Mouse (Mus musculus) kidney, embryonic 16.5 days (tissue): ENCODE results near the gene Tacc2. TPM values are rescaled to one million over a fixed set of nuclear protein-coding genes. Genes with fewer than 3 reads are reported as not detected.
A peak's percentile ranks its signal among the peaks of the same experiment; 100 is the strongest.

Source experiments
- ATAC-seq: fragments of 200-750 bp; cut with Nextera tagmentation; 2 replicates; pipeline ENCODE4 v1.8.0; 2017; ENCODE audit warnings: moderate TSS enrichment; ENCODE audit not compliant: low FRiP score, low TSS enrichment
- H3K27ac ChIP-seq: fragments of 300-500 bp; sonication (generic); 2 replicates; pipeline ENCODE4 v1.5.1; 2014; ENCODE audit warnings: low read length
- H3K27me3 ChIP-seq: fragments of 300-500 bp; sonication (generic); 2 replicates; pipeline ENCODE4 v1.6.1; 2014; ENCODE audit warnings: low read length, control low read depth, mixed read lengths; ENCODE audit not compliant: insufficient read depth
- H3K36me3 ChIP-seq: fragments of 300-500 bp; sonication (generic); 2 replicates; pipeline ENCODE4 v1.6.1; 2014; ENCODE audit warnings: low read length, control low read depth, mixed read lengths; ENCODE audit not compliant: insufficient read depth
- H3K4me1 ChIP-seq: fragments of 300-500 bp; sonication (generic); 2 replicates; pipeline ENCODE4 v1.6.1; 2014; ENCODE audit warnings: low read length, control low read depth, mixed read lengths; ENCODE audit not compliant: insufficient read depth
- H3K4me2 ChIP-seq: fragments of 300-500 bp; sonication (generic); replicated peaks from 2 replicates; pipeline ENCODE4 v1.6.1; 2014; ENCODE audit warnings: low read depth, low read length
- H3K4me3 ChIP-seq: fragments of 300-500 bp; sonication (generic); 2 replicates; pipeline ENCODE4 v1.5.1; 2014; ENCODE audit warnings: mild to moderate bottlenecking, low read length
- H3K9ac ChIP-seq: fragments of 300-500 bp; sonication (generic); replicated peaks from 2 replicates; pipeline ENCODE4 v1.6.1; 2014; ENCODE audit warnings: low read length
- H3K9me3 ChIP-seq: fragments of 300-500 bp; sonication (generic); 2 replicates; pipeline ENCODE4 v1.6.1; 2016; ENCODE audit warnings: low read length, control low read depth
- WGBS: fragments of 180-500 bp; shearing (Covaris S2); extraction: QIAGEN DNeasy Blood & Tissue Kit; methylation state at CpG from one replicate; pipeline ENCODE4 v1.1.7; 2014; 5-methylcytosine and 5-hydroxymethylcytosine counted together
- polyA plus RNA-seq: library from polyadenylated mRNA; unstranded; fragments of >200 nt; fragmentation: Nextera tagmentation; extraction: Ambion mirVana; gene quantifications from 2 replicates; pipeline ENCODE4 v1.2.1, GENCODE M21; 2015

Gene Tacc2
- polyA plus RNA-seq, 1 experiment from 2014 or later: 31.3 TPM

GRCm38 (mm10) chr7:130719931-130720598 is 142.8 kb downstream of the Tacc2 start:
- Histone ChIP-seq H3K4me3 (no peak overlapping the region), H3K27ac (peak overlapping the region; percentile 88), H3K9me3 (no peaks in the 10 kb centered on the region), H3K36me3 (peaks cover 9% of the 10 kb centered on the region; the same call in 1 of the 2 replicates), H3K9ac (peak overlapping the region; percentile 39), H3K4me2 (peak overlapping the region; percentile 24), H3K4me1 (peaks cover 29% of the 10 kb centered on the region), H3K27me3 (no peaks in the 10 kb centered on the region)
- ATAC-seq: peak; percentile 50; the same call in 1 of the 2 replicates
- 29% methylated on average over 16 of the region's 16 CpGs for WGBS

- 35% methylated on average over 9 of the region's 9 CpGs for WGBS
- no peak overlapping the region; the same call in 1 of the 2 replicates for H3K9ac ChIP-seq
- H3K4me2 ChIP-seq: peak overlapping the region; percentile 24; the same call in 1 of the 2 replicates
- no peaks in the 10 kb centered on the region for H3K27me3 ChIP-seq
- H3K36me3 ChIP-seq: peaks cover 14% of the 10 kb centered on the region
- peak; percentile 73 for ATAC-seq
- H3K4me3 ChIP-seq: no peak overlapping the region
- peaks cover 30% of the 10 kb centered on the region for H3K4me1 ChIP-seq
- H3K9me3 ChIP-seq: no peaks in the 10 kb centered on the region
- peak overlapping the region; percentile 88 for H3K27ac ChIP-seq
Observed at GRCm38 (mm10) chr7:130720646-130721335, 143.6 kb downstream of the Tacc2 start.

GRCm38 (mm10) chr7:130726185-130726584 is 148.9 kb downstream of the Tacc2 start:
- H3K27me3 ChIP-seq: no peaks in the 10 kb centered on the region
- ATAC-seq: no peak
- peak overlapping the region; percentile 6; the same call in 1 of the 2 replicates for H3K27ac ChIP-seq
- peaks cover 28% of the 10 kb centered on the region for H3K36me3 ChIP-seq
- peaks cover 30% of the 10 kb centered on the region for H3K4me1 ChIP-seq
- H3K4me2 ChIP-seq: no peak overlapping the region
- H3K4me3 ChIP-seq: no peak overlapping the region
- 61% methylated on average over 3 of the region's 3 CpGs for WGBS
- no peak overlapping the region for H3K9ac ChIP-seq
- no peaks in the 10 kb centered on the region for H3K9me3 ChIP-seq

GRCm38 (mm10) chr7:130726724-130727422 is 149.6 kb downstream of the Tacc2 start:
- H3K4me2 ChIP-seq: no peak overlapping the region; the same call in 1 of the 2 replicates
- peak; percentile 39; the same call in 1 of the 2 replicates for ATAC-seq

GRCm38 (mm10) chr7:130727560-130727959 is 150.3 kb downstream of the Tacc2 start:
- Histone ChIP-seq H3K27me3 (no peaks in the 10 kb centered on the region), H3K36me3 (peaks cover 28% of the 10 kb centered on the region), H3K4me3 (no peak overlapping the region), H3K4me1 (peaks cover 31% of the 10 kb centered on the region), H3K27ac (peak overlapping the region; percentile 72; the same call in 1 of the 2 replicates), H3K9ac (no peak overlapping the region), H3K4me2 (no peak overlapping the region), H3K9me3 (no peaks in the 10 kb centered on the region)
- peak; percentile 33; the same call in 1 of the 2 replicates for ATAC-seq
- WGBS: 77% methylated on average over 4 of the region's 4 CpGs

More at GRCm38 (mm10) chr7:130726724-130727422, 149.6 kb downstream of the Tacc2 start:
- no peak overlapping the region for H3K4me3 ChIP-seq
- H3K27ac ChIP-seq: peak overlapping the region; percentile 72; the same call in 1 of the 2 replicates
- no peaks in the 10 kb centered on the region for H3K9me3 ChIP-seq
- H3K9ac ChIP-seq: no peak overlapping the region
- H3K27me3 ChIP-seq: no peaks in the 10 kb centered on the region
- peaks cover 28% of the 10 kb centered on the region for H3K36me3 ChIP-seq
- WGBS: 21% methylated on average over 8 of the region's 8 CpGs
- H3K4me1 ChIP-seq: peaks cover 26% of the 10 kb centered on the region

- no peak overlapping the region for H3K4me3 ChIP-seq
- no peaks in the 10 kb centered on the region for H3K27me3 ChIP-seq
- peaks cover 50% of the 10 kb centered on the region for H3K36me3 ChIP-seq
- H3K9me3 ChIP-seq: peaks cover 3% of the 10 kb centered on the region; the same call in 1 of the 2 replicates
- no peak for ATAC-seq
- peaks cover 32% of the 10 kb centered on the region for H3K4me1 ChIP-seq
- 87% methylated on average over 7 of the region's 7 CpGs for WGBS
- no peak overlapping the region for H3K9ac ChIP-seq
- no peak overlapping the region for H3K4me2 ChIP-seq
- no peak overlapping the region for H3K27ac ChIP-seq
Observed at GRCm38 (mm10) chr7:130731792-130732191, 154.6 kb downstream of the Tacc2 start.

- H3K4me1 ChIP-seq: peaks cover 20% of the 10 kb centered on the region; the same call in 1 of the 2 replicates
- H3K9ac ChIP-seq: no peak overlapping the region
- no peak overlapping the region for H3K4me2 ChIP-seq
- peak overlapping the region; percentile 5; the same call in 1 of the 2 replicates for H3K27ac ChIP-seq
- peaks cover 3% of the 10 kb centered on the region; the same call in 1 of the 2 replicates for H3K9me3 ChIP-seq
- no peak overlapping the region for H3K4me3 ChIP-seq
- no peaks in the 10 kb centered on the region for H3K27me3 ChIP-seq
- no peak for ATAC-seq
- H3K36me3 ChIP-seq: peaks cover 50% of the 10 kb centered on the region
- 47% methylated on average over 6 of the region's 6 CpGs for WGBS
Observed at GRCm38 (mm10) chr7:130732908-130733307, 155.7 kb downstream of the Tacc2 start.

- Histone ChIP-seq H3K27ac (peak overlapping the region; percentile 5; the same call in 1 of the 2 replicates), H3K36me3 (peaks cover 47% of the 10 kb centered on the region), H3K27me3 (no peaks in the 10 kb centered on the region), H3K9ac (no peak overlapping the region), H3K9me3 (peaks cover 3% of the 10 kb centered on the region; the same call in 1 of the 2 replicates), H3K4me1 (peaks cover 17% of the 10 kb centered on the region; the same call in 1 of the 2 replicates), H3K4me2 (no peak overlapping the region), H3K4me3 (no peak overlapping the region)
- 0 out of 2 replicates have a peak, but pooled peaks have one; percentile 60 for ATAC-seq
- 90% methylated on average over 8 of the region's 8 CpGs for WGBS
Observed at GRCm38 (mm10) chr7:130733423-130733822, 156.2 kb downstream of the Tacc2 start.

GRCm38 (mm10) chr7:130734195-130734787 is 157.1 kb downstream of the Tacc2 start:
- no peaks in the 10 kb centered on the region for H3K27me3 ChIP-seq
- H3K4me2 ChIP-seq: no peak overlapping the region
- H3K36me3 ChIP-seq: peaks cover 38% of the 10 kb centered on the region
- WGBS: 95% methylated on average over 2 of the region's 2 CpGs
- H3K27ac ChIP-seq: no peak overlapping the region
- no peak overlapping the region for H3K4me3 ChIP-seq
- H3K9me3 ChIP-seq: peaks cover 3% of the 10 kb centered on the region; the same call in 1 of the 2 replicates
- H3K4me1 ChIP-seq: peaks cover 17% of the 10 kb centered on the region; the same call in 1 of the 2 replicates
- H3K9ac ChIP-seq: no peak overlapping the region
- 0 out of 2 replicates have a peak, but pooled peaks have one; percentile 56 for ATAC-seq
